Mouse (Mus musculus) liver, postnatal 0 days (tissue): ENCODE data around the gene Prkab2.

Source experiments
- CTCF ChIP-seq: sonication (generic); IDR thresholded peaks from 2 replicates; pipeline ENCODE4 v1.5.1; 2016; ENCODE audit warnings: antibody characterized with exemption, low read depth
- EP300 ChIP-seq: IDR thresholded peaks from 2 replicates; pipeline ENCODE4 v1.6.1; 2016; ENCODE audit warnings: antibody characterized with exemption, low read depth, mild to moderate bottlenecking

DNA sequence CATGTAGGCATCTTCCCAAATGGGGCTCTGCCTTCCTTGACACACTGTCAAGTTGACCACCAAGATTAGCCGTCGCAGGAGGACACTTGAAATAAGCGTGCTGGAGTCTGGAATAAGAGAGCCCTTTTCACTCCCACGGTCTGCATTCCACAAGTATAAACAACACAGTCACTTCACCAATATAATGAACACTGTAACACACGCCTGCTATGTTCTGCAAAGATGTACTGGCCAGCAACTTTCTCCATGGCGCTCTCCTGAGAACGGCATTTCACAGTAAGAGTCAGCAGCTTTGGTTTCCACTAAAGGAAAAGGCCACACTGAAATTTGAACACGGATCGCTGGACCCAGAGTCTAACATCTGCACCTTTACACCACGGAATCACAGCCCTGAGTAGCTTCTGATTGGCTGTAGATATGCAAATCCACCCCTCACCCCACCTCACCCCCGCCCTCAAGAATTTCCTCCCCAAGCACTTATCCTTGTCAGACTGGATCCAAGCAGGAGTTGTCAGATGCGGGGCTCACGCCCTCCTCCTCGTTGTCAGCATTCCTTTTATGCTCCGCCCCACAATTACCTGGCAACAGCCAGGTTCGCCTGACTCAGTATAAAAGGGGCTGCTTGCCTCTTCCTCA, 25.7 kb downstream of the Prkab2 start:
- TF ChIP-seq CTCF (no peak), EP300 (no peak)
